Mouse (Mus musculus) hindbrain, embryonic 14.5 days (tissue): ENCODE results near the gene Rabep2. TPM values are rescaled to one million over a fixed set of nuclear protein-coding genes. Genes with fewer than 3 reads are reported as not detected.
"Not testable (repeated sequence)": the region's sequence is repeated elsewhere in the genome, so short reads cannot be mapped to it uniquely, and the experiment has no call there.

ENCODE experiments used
- ATAC-seq: fragments of 200-750 bp; cut with Nextera tagmentation; 2 replicates; pipeline ENCODE4 v1.8.0; 2017; ENCODE audit warnings: moderate number of reproducible peaks, mild to moderate bottlenecking, moderate TSS enrichment, moderate library complexity; ENCODE audit not compliant: low FRiP score
- DNase-seq: peaks from one replicate; pipeline ENCODE4 v3.0.0-alpha.2; 2015; ENCODE audit warnings: low spot score
- H3K27ac ChIP-seq: fragments of 300-500 bp; sonication (generic); 2 replicates; pipeline ENCODE4 v1.5.1; 2014; ENCODE audit warnings: mild to moderate bottlenecking, moderate library complexity
- H3K27me3 ChIP-seq: fragments of 300-500 bp; sonication (generic); 2 replicates; pipeline ENCODE4 v1.6.1; 2014; ENCODE audit warnings: mild to moderate bottlenecking, low read length, mixed read lengths; ENCODE audit not compliant: control insufficient read depth, insufficient read depth
- H3K36me3 ChIP-seq: fragments of 300-500 bp; sonication (generic); replicated peaks from 2 replicates; pipeline ENCODE4 v1.6.1; 2014; ENCODE audit not compliant: control insufficient read depth, insufficient read depth
- H3K4me1 ChIP-seq: fragments of 300-500 bp; sonication (generic); replicated peaks from 2 replicates; pipeline ENCODE4 v1.6.1; 2014; ENCODE audit warnings: antibody characterized with exemption, low read length, mixed read lengths; ENCODE audit not compliant: control insufficient read depth, insufficient read depth
- H3K4me2 ChIP-seq: fragments of 300-500 bp; sonication (generic); replicated peaks from 2 replicates; pipeline ENCODE4 v1.6.1; 2014; ENCODE audit warnings: mild to moderate bottlenecking, moderate library complexity
- H3K4me3 ChIP-seq: fragments of 300-500 bp; sonication (generic); replicated peaks from 2 replicates; pipeline ENCODE4 v1.5.1; 2014; ENCODE audit warnings: mild to moderate bottlenecking, low read length
- H3K9ac ChIP-seq: fragments of 300-500 bp; sonication (generic); 2 replicates; pipeline ENCODE4 v1.6.1; 2014
- H3K9me3 ChIP-seq: fragments of 300-500 bp; sonication (generic); 2 replicates; pipeline ENCODE4 v1.6.1; 2016; ENCODE audit warnings: low read length; ENCODE audit not compliant: control insufficient read depth
- WGBS: fragments of 180-500 bp; shearing (Covaris S2); extraction: QIAGEN DNeasy Blood & Tissue Kit; methylation state at CpG from one replicate; pipeline ENCODE4 v1.1.7; 2014; 5-methylcytosine and 5-hydroxymethylcytosine counted together
- polyA plus RNA-seq: library from polyadenylated mRNA; unstranded; fragments of >200 nt; fragmentation: Nextera tagmentation; extraction: Ambion mirVana; gene quantifications from 2 replicates; pipeline ENCODE4 v1.2.1, GENCODE M21; 2014

The Rabep2 gene
- polyA plus RNA-seq, 1 experiment from 2014 or later = 20.2 TPM

GRCm38 (mm10) chr7:126402518-126402917 lies 26.0 kb upstream of the Rabep2 start:
- not testable (repeated sequence) for H3K9ac ChIP-seq, H3K9me3 ChIP-seq, H3K4me2 ChIP-seq, DNase-seq, H3K27ac ChIP-seq, ATAC-seq, H3K4me1 ChIP-seq, H3K27me3 ChIP-seq, H3K36me3 ChIP-seq, H3K4me3 ChIP-seq
- 75% methylated on average over 7 of the region's 8 CpGs for WGBS

- 87% methylated on average over 2 of the region's 2 CpGs for WGBS
- no peaks in the 10 kb centered on the region for H3K4me1 ChIP-seq
Measured at GRCm38 (mm10) chr7:126408686-126409085, 19.9 kb upstream of the Rabep2 start.

GRCm38 (mm10) chr7:126411061-126411460 lies 17.5 kb upstream of the Rabep2 start:
- H3K4me3 ChIP-seq = no peak overlapping the region
- no peaks in the 10 kb centered on the region for H3K9me3 ChIP-seq
- H3K27ac ChIP-seq = no peak overlapping the region
- WGBS = 98% methylated on average over 4 of the region's 4 CpGs
- no peaks in the 10 kb centered on the region for H3K27me3 ChIP-seq
- no peak for DNase-seq
- H3K4me1 ChIP-seq = no peaks in the 10 kb centered on the region
- no peak for ATAC-seq
- no peak overlapping the region for H3K9ac ChIP-seq
- no peaks in the 10 kb centered on the region for H3K36me3 ChIP-seq
- no peak overlapping the region for H3K4me2 ChIP-seq

More at GRCm38 (mm10) chr7:126408686-126409085, 19.9 kb upstream of the Rabep2 start:
- Histone ChIP-seq H3K36me3 (no peaks in the 10 kb centered on the region), H3K27me3 (no peaks in the 10 kb centered on the region), H3K9me3 (no peaks in the 10 kb centered on the region), H3K4me2 (no peak overlapping the region), H3K4me3 (no peak overlapping the region), H3K9ac (no peak overlapping the region), H3K27ac (no peak overlapping the region)
- ATAC-seq (no peak), DNase-seq (no peak)

- DNase-seq (no peak), ATAC-seq (no peak)
- 90% methylated on average over 6 of the region's 6 CpGs for WGBS
- no peak within 1 kb of the TSS for H3K4me2 ChIP-seq
- no peak within 1 kb of the TSS for H3K27ac ChIP-seq
- no peaks in the 10 kb centered on the region for H3K4me1 ChIP-seq
- no peaks in the 10 kb centered on the region for H3K27me3 ChIP-seq
- no peak within 1 kb of the TSS for H3K9ac ChIP-seq
- H3K36me3 ChIP-seq = no peaks in the 10 kb centered on the region
- no peak within 1 kb of the TSS for H3K4me3 ChIP-seq
- H3K9me3 ChIP-seq = no peaks in the 10 kb centered on the region
Measured at GRCm38 (mm10) chr7:126414725-126415124, 13.8 kb upstream of the Rabep2 start, which contains the start of gene Cd19. Gene Cd19 (minus strand): TSS chr7:126414889.

- H3K4me2 ChIP-seq = no peak overlapping the region
- H3K27ac ChIP-seq = no peak overlapping the region
- WGBS = 60% methylated on average over 2 of the region's 2 CpGs
- ATAC-seq (no peak), DNase-seq (no peak)
- no peak overlapping the region for H3K9ac ChIP-seq
- H3K36me3 ChIP-seq = no peaks in the 10 kb centered on the region
- H3K4me1 ChIP-seq = no peaks in the 10 kb centered on the region
- H3K4me3 ChIP-seq = no peak overlapping the region
- H3K27me3 ChIP-seq = no peaks in the 10 kb centered on the region
- no peaks in the 10 kb centered on the region for H3K9me3 ChIP-seq
Measured at GRCm38 (mm10) chr7:126416615-126417014, 11.9 kb upstream of the Rabep2 start.

GRCm38 (mm10) chr7:126417045-126417444 lies 11.5 kb upstream of the Rabep2 start:
- DNase-seq = no peak
- Histone ChIP-seq H3K4me2 (no peak overlapping the region), H3K27ac (no peak overlapping the region), H3K27me3 (no peaks in the 10 kb centered on the region), H3K36me3 (no peaks in the 10 kb centered on the region), H3K4me3 (no peak overlapping the region), H3K9me3 (no peaks in the 10 kb centered on the region), H3K9ac (no peak overlapping the region), H3K4me1 (no peaks in the 10 kb centered on the region)
- no peak for ATAC-seq
- WGBS = 16% methylated on average over 8 of the region's 8 CpGs

GRCm38 (mm10) chr7:126417606-126418005 lies 11.0 kb upstream of the Rabep2 start:
- H3K9me3 ChIP-seq = no peaks in the 10 kb centered on the region
- no peak overlapping the region for H3K4me2 ChIP-seq
- WGBS = 82% methylated on average over 4 of the region's 4 CpGs
- no peak overlapping the region for H3K4me3 ChIP-seq
- H3K36me3 ChIP-seq = no peaks in the 10 kb centered on the region
- no peak overlapping the region for H3K9ac ChIP-seq
- DNase-seq (no peak), ATAC-seq (no peak)
- H3K27ac ChIP-seq = no peak overlapping the region
- H3K27me3 ChIP-seq = no peaks in the 10 kb centered on the region
- no peaks in the 10 kb centered on the region for H3K4me1 ChIP-seq

- Histone ChIP-seq H3K9ac (no peak overlapping the region), H3K4me1 (no peaks in the 10 kb centered on the region), H3K27me3 (no peaks in the 10 kb centered on the region), H3K4me2 (no peak overlapping the region), H3K36me3 (no peaks in the 10 kb centered on the region), H3K4me3 (no peak overlapping the region), H3K27ac (no peak overlapping the region), H3K9me3 (no peaks in the 10 kb centered on the region)
- 72% methylated on average over 3 of the region's 3 CpGs for WGBS
- no peak for DNase-seq
- ATAC-seq = no peak
Measured at GRCm38 (mm10) chr7:126418496-126418895, 10.1 kb upstream of the Rabep2 start.

GRCm38 (mm10) chr7:126421756-126422155 lies 6.8 kb upstream of the Rabep2 start:
- no peak overlapping the region for H3K27ac ChIP-seq
- H3K4me3 ChIP-seq = no peak overlapping the region
- H3K9ac ChIP-seq = no peak overlapping the region
- no peaks in the 10 kb centered on the region for H3K4me1 ChIP-seq
- no peak overlapping the region for H3K4me2 ChIP-seq
- no peaks in the 10 kb centered on the region for H3K9me3 ChIP-seq
- no peaks in the 10 kb centered on the region for H3K27me3 ChIP-seq
- DNase-seq = no peak
- 92% methylated on average over 5 of the region's 5 CpGs for WGBS
- H3K36me3 ChIP-seq = no peaks in the 10 kb centered on the region
- no peak for ATAC-seq

GRCm38 (mm10) chr7:126424161-126424560 lies 4.4 kb upstream of the Rabep2 start:
- peaks cover 8% of the 10 kb centered on the region; the same call in 1 of the 2 replicates for H3K4me1 ChIP-seq
- no peak overlapping the region for H3K27ac ChIP-seq
- ATAC-seq (no peak), DNase-seq (no peak)
- 83% methylated on average over 6 of the region's 6 CpGs for WGBS
- no peak overlapping the region for H3K9ac ChIP-seq
- no peaks in the 10 kb centered on the region for H3K9me3 ChIP-seq
- no peaks in the 10 kb centered on the region for H3K36me3 ChIP-seq
- no peak overlapping the region for H3K4me3 ChIP-seq
- H3K4me2 ChIP-seq = no peak overlapping the region
- H3K27me3 ChIP-seq = no peaks in the 10 kb centered on the region
